Mouse (Mus musculus) c-Kit-negative CD71-positive TER-119-positive erythroid progenitor cells, embryonic 14.5 days (primary cell): ENCODE data around the gene Nipal3.

Experiments used
- DNase-seq: peaks from one replicate; pipeline ENCODE4 v3.0.0-alpha.2; 2013; ENCODE audit warnings: low read depth, low spot score

Nipal3 gene

GRCm38 (mm10) chr4:135494521-135495396 lies at the start of gene Nipal3, which contains the start of gene Stpg1:
Nipal3 (minus strand) TSS chr4:135495038.
Stpg1 (plus strand) TSS chr4:135494790.
- peak; percentile 85 for DNase-seq

GRCm38 (mm10) chr4:135544284-135544683 lies 49.4 kb upstream of the Nipal3 start:
- no peak for DNase-seq

GRCm38 (mm10) chr4:135540057-135540456 lies 45.2 kb upstream of the Nipal3 start:
- DNase-seq: no peak

- no peak for DNase-seq
These were observed 44.2 kb upstream of the Nipal3 start for GRCm38 (mm10) chr4:135539056-135539455.

- no peak for DNase-seq
These were observed 40.2 kb upstream of the Nipal3 start for GRCm38 (mm10) chr4:135535021-135535420.

GRCm38 (mm10) chr4:135533001-135533400 lies 38.2 kb upstream of the Nipal3 start:
- no peak for DNase-seq

- no peak for DNase-seq
These were observed 37.2 kb upstream of the Nipal3 start for GRCm38 (mm10) chr4:135531771-135532613.

GRCm38 (mm10) chr4:135531236-135531635 lies 36.4 kb upstream of the Nipal3 start:
- no peak for DNase-seq

- no peak for DNase-seq
These were observed 35.4 kb upstream of the Nipal3 start for GRCm38 (mm10) chr4:135530270-135530669.

- no peak for DNase-seq
These were observed 31.3 kb upstream of the Nipal3 start for GRCm38 (mm10) chr4:135526039-135526710.

- no peak for DNase-seq
These were observed 30.2 kb upstream of the Nipal3 start for GRCm38 (mm10) chr4:135525057-135525456.

GRCm38 (mm10) chr4:135523939-135524338 lies 29.1 kb upstream of the Nipal3 start:
- no peak for DNase-seq

- DNase-seq: no peak
These were observed 25.6 kb upstream of the Nipal3 start for GRCm38 (mm10) chr4:135520421-135520820.

GRCm38 (mm10) chr4:135518135-135518534 lies 23.3 kb upstream of the Nipal3 start:
- no peak for DNase-seq

GRCm38 (mm10) chr4:135516351-135517316 lies 21.8 kb upstream of the Nipal3 start:
- DNase-seq: peak; percentile 42

GRCm38 (mm10) chr4:135514925-135515324 lies 20.1 kb upstream of the Nipal3 start:
- no peak for DNase-seq

- DNase-seq: no peak
These were observed 19.0 kb upstream of the Nipal3 start for GRCm38 (mm10) chr4:135513865-135514264.

- DNase-seq: no peak
These were observed 14.7 kb upstream of the Nipal3 start for GRCm38 (mm10) chr4:135509515-135509914.

GRCm38 (mm10) chr4:135508419-135509039 lies 13.7 kb upstream of the Nipal3 start:
- DNase-seq: peak; percentile 66
